Mouse (Mus musculus): ENCODE data around the gene Heatr6.

Heatr6 gene

GRCm38 (mm10) chr11:83802166-83802565, 48.7 kb downstream of the Heatr6 start:
- no peak for DNase-seq (ENCODE audit: low read depth, low spot score)

- no peak for DNase-seq (ENCODE audit: low read depth, low spot score)
These were observed 49.1 kb downstream of the Heatr6 start for GRCm38 (mm10) chr11:83802581-83802980.

DNA sequence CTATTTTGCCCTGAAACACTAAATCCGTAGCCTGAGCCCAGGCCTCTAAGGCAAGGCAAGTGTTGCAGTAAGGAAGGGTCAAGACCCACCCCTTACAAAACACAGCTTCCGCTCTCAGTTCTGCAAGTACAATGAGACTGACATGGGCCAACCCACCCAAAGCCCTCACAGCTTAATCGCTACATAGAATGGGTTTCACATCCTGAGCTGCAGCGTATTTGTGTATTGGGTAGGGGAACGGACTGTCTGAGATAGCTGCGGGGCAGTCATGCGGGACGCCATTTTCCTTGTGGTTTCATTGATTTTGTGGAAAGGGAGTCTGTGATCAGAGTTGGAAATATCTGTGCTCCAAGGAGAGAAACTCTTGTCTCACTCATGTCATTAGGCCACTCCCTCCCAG, 56.9 kb downstream of the Heatr6 start:
- no peak for DNase-seq (ENCODE audit: low read depth, low spot score)

GRCm38 (mm10) chr11:83815191-83815590, 61.7 kb downstream of the Heatr6 start:
- no peak for DNase-seq (ENCODE audit: low read depth, low spot score)

- DNase-seq (ENCODE audit: low read depth, low spot score): peak; percentile 13
These were observed 62.1 kb downstream of the Heatr6 start for GRCm38 (mm10) chr11:83815628-83816027.

DNA sequence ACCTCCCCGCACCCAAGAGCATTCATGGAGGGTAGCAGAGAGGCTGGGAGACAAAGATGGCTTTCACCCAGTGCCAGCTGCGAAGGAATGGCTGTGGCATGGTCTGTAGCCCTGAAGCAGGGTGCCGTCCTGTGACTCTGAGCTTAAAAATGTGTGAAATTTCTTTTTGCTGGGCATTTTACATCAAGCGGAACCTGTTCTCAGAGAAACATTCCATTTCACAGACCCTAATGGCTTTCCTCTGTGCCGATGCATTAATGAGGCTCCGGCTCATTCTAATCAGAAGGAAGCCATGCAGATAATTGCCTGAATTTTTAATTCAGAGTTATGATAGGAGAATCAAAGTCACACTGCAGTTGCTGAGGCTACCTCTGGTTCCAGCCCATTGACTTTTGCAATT, 63.6 kb downstream of the Heatr6 start:
- no peak for DNase-seq (ENCODE audit: low read depth, low spot score)

- DNase-seq (ENCODE audit: low read depth, low spot score): no peak
These were observed 64.5 kb downstream of the Heatr6 start for GRCm38 (mm10) chr11:83817994-83818393.

GRCm38 (mm10) chr11:83818591-83819127, 65.2 kb downstream of the Heatr6 start:
- DNase-seq (ENCODE audit: low read depth, low spot score): no peak

GRCm38 (mm10) chr11:83819806-83820483, 66.4 kb downstream of the Heatr6 start:
- DNase-seq (ENCODE audit: low read depth, low spot score): no peak

DNA sequence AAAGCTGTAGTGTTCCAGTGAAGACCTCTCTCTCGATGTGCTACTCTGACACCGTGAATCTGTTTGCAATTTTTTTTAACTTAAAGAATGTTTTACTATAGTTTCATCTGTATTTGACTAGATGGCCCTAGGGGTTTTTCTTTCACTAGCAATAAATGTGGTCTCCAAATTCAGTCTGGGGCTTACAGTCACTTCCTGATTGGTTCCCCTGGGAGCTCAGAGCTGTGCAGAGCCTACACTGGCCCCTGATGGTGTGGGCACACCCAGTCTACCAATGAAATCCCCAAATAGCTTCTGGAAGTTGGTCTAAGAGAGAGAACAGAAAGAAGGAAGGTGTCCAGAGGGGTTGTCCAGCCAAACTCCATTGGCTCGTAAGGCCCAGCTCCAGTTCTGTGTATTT, 72.6 kb downstream of the Heatr6 start:
- DNase-seq (ENCODE audit: low read depth, low spot score): no peak

GRCm38 (mm10) chr11:83828553-83829142, 75.2 kb downstream of the Heatr6 start:
- DNase-seq (ENCODE audit: low read depth, low spot score): no peak

GRCm38 (mm10) chr11:83832389-83832788, 78.9 kb downstream of the Heatr6 start:
- no peak for DNase-seq (ENCODE audit: low read depth, low spot score)
